Mouse (Mus musculus) ES-CJ7 (cell line): ENCODE measurements at regions not wholly inside any gene's neighbourhood (a gene's known extent, or its start where the extent isn't known, plus 50 kb on each side); places are given as distances from the start of the nearest gene placed in this dataset.

Experiments used
- DNase-seq: peaks from one replicate; pipeline ENCODE4 v3.0.0; 2011; ENCODE audit warnings: low read depth, low spot score

GRCm38 (mm10) chr3:39372426-39372950 is 485.7 kb downstream of the Fat4 start:
- no peak for DNase-seq

- DNase-seq, result no peak
These were observed 488.7 kb downstream of the Fat4 start for GRCm38 (mm10) chr3:39375465-39375864.

GRCm38 (mm10) chr3:39388491-39388890 is 501.8 kb downstream of the Fat4 start:
- DNase-seq, result no peak

- DNase-seq, result no peak
These were observed 503.7 kb downstream of the Fat4 start for GRCm38 (mm10) chr3:39390442-39390841.

- DNase-seq, result peak; percentile 7
These were observed 505.3 kb downstream of the Fat4 start for GRCm38 (mm10) chr3:39392053-39392452.

- DNase-seq, result no peak
These were observed 509.9 kb downstream of the Fat4 start for GRCm38 (mm10) chr3:39396672-39397071.

GRCm38 (mm10) chr3:39397255-39397654 is 510.5 kb downstream of the Fat4 start:
- DNase-seq, result no peak

GRCm38 (mm10) chr3:39397677-39398076 is 510.9 kb downstream of the Fat4 start:
- DNase-seq, result no peak

- DNase-seq, result no peak
These were observed 538.3 kb downstream of the Fat4 start for GRCm38 (mm10) chr3:39424778-39425642.

- DNase-seq, result no peak
These were observed 538.9 kb downstream of the Fat4 start for GRCm38 (mm10) chr3:39425643-39426016.

GRCm38 (mm10) chr3:39443328-39443727 is 556.6 kb downstream of the Fat4 start:
- DNase-seq, result no peak

- no peak for DNase-seq
These were observed 568.9 kb downstream of the Fat4 start for GRCm38 (mm10) chr3:39455650-39456049.

- no peak for DNase-seq
These were observed 573.6 kb downstream of the Fat4 start for GRCm38 (mm10) chr3:39460183-39460888.

- DNase-seq, result peak; percentile 22
These were observed 574.8 kb downstream of the Fat4 start for GRCm38 (mm10) chr3:39461561-39461960.

GRCm38 (mm10) chr3:39465811-39466210 is 579.1 kb downstream of the Fat4 start:
- no peak for DNase-seq

- DNase-seq, result no peak
These were observed 602.7 kb downstream of the Fat4 start for GRCm38 (mm10) chr3:39489392-39489791.

- DNase-seq, result no peak
These were observed 607.6 kb downstream of the Fat4 start for GRCm38 (mm10) chr3:39494363-39494762.

- no peak for DNase-seq
These were observed 641.3 kb downstream of the Fat4 start for GRCm38 (mm10) chr3:39528087-39528486.

- no peak for DNase-seq
These were observed 650.8 kb downstream of the Fat4 start for GRCm38 (mm10) chr3:39537515-39537914.

- no peak for DNase-seq
These were observed 653.9 kb downstream of the Fat4 start for GRCm38 (mm10) chr3:39540530-39541118.

GRCm38 (mm10) chr3:39559460-39560041 is 672.8 kb downstream of the Fat4 start:
- DNase-seq, result no peak

GRCm38 (mm10) chr3:39560951-39561350 is 674.2 kb downstream of the Fat4 start:
- no peak for DNase-seq
